Mouse (Mus musculus) ZHBTc4 (cell line): ENCODE data around the gene 5730522E02Rik.

Experiments used
- DNase-seq: peaks from one replicate; pipeline ENCODE4 v3.0.0-alpha.2; 2011; ENCODE audit warnings: low read depth, low spot score

The 5730522E02Rik gene

DNA sequence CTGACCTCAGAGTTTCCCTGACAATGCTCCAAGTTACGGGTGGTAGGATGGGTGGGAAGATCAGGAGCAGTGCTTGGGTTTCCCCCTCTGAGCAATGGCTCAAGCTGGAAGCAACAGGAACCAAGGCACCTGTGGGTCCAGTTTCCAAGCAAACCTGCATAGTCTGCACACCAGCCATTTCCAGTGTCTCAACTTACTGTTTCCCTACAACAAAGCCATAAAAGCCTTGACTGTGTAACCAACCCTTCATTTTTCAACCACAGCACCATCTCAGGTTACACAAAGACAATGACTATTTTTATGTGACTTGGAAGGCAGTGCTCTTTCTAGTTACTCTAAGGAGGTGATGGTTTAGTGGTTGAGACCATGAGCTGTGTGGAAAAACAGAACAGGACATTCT lies 530.7 kb downstream of the 5730522E02Rik start:
- no peak for DNase-seq

DNA sequence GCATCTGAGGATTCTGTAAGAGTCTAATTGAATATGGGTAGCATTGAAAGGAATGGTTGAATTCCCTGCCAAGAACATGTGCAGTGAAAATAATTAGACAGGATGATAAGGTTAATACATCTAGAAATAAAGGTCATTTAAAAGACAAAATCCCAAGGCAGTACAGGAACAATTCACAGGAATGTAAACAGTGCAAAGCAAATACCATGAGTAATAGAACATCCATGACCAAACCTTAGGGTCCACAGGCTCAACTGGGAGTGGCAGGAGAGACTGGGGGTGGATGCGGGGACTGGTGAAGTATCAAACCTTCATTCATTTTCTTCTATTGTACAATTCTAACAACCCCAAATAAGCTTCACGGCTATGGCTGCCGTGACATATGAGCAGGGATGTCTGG lies 536.4 kb downstream of the 5730522E02Rik start:
- no peak for DNase-seq

DNA sequence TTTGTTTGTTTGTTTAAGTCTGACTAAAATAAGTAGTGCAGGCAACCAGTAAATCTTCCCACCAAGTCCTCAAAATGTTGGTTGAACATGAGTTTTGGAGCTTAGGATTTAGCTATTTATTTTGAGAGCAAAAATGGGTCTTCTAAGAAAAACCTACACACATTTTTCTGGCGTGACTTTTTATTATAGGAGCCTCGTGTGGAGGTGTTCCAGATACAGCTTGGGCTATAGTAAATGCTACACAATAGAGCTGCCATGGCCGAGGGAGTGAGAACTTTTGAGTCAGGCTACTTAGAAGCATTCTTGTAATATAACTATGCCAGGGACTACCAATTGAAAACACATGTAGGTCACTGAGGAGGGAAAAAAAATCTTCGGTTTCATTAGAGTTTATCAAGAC lies 540.5 kb downstream of the 5730522E02Rik start:
- DNase-seq, result no peak

DNA sequence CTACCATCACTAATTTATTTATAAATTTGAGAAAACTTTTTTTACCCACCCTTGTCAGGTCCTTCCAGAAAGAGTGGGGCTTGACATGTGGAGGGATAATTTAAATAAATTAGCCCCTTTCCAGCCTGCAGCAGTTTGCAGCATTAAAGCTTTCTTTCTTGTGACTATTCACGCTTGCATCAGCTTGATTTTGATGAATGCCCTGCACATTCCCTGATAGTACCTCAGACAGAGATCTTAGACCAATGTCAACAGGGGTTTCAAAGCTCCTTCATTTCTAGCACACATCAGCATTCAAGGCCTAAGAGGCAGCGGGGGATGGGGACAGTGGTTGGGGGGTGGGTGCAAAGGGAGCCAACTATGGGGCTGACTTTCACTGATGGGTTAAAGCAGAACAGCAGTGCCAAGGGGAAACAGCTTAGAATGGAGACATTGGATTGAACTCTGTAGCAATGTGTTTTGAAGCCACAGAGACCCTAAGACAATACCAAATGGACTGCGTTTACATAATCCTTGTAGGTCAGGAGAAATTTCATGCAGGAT lies 545.9 kb downstream of the 5730522E02Rik start:
- DNase-seq, result no peak

DNA sequence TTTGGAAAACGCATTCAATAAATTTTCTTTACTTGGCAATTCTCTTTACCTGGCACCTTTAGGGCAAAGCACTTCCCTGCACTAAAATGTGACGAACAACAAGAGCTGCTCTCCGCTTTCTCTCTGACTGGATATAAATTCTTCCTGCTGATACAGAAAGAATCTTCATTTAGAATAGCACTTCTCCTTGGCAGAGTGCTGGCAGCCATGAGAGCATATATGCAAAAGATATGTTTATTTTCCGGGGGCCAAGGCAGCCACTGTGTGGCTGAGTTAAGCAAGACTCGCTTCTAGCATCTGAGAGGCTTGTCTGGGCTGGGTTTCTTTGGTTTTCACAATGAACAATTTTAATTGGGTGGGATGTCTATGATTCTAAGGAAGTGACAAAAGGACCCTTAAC lies 564.3 kb downstream of the 5730522E02Rik start:
- no peak for DNase-seq

DNA sequence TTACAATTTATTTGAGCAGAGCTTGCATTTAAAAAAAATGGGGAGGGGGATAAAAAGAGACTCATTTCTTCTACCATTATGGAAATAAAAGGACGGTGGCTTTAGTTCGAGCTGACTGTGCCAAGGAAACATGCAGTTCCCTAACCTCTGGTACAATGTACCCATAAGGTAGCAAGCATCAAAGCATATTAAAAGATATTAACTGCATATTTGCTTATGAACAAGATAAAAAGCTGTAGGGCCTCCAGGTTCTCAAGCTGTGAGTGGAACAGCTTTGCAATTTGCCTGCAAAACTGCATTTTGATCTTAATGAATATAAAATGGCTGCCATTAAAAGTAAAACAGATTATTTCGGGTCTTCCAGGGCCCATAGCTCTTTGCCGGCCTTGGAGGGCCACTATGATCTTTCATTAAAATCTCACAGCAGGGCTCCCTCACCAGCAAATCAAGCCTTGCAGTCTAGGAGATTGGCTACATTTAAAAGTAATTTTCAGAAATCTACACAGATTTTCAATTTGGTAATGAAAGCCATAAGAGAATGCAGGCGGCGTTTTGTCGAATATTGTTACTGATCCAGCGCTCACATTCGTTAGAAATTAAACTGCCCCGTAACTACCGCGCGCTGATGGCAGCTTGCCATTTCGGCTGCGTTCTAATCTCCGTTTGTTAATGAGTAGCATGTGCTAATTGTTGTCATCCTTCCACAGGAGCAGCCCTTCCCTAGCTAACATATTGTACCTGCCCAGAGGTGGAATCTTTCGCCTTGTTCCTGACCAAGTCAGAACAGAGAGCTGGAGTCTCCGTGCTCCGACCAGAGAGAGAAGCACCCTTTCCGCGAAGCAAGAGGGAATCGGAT lies 565.6 kb downstream of the 5730522E02Rik start:
- DNase-seq, result peak; percentile 12

DNA sequence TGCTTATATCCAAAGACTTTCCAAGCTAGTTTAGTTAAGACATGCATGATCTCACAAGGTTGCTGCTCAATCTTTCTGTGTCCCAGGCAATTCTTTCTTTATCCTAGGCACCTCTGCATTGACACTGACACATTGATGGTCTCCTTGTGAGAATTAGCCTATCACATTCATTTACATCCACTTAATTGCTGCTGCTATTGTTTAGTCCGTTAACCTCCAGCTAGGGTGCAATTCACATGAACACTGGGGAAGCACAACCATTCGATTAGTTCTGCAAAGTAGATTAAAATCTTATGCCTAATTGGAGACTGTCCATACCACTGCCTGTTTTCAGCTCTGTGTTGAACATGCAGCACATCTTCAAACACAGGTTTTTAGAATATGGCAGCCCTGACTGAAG lies 603.7 kb downstream of the 5730522E02Rik start:
- DNase-seq, result no peak

DNA sequence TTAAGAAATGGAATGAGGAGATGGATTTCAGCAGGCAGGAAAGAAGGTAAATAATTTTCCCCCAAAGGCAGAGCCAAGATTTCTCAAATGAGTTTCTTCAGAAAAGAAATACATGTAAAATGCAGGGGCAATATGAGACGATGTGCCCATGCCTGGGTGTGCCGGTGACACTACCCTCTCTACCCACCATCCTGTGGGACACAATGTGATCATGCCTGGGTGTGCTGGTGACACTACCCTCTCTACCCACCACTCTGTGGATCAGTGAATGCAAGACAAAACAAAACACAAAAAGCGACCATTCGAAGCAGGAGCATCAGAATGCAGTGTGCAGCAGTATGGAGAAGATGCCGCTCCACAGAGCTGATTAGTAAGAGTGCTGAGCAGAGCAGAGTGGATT lies 610.5 kb downstream of the 5730522E02Rik start:
- DNase-seq, result no peak

DNA sequence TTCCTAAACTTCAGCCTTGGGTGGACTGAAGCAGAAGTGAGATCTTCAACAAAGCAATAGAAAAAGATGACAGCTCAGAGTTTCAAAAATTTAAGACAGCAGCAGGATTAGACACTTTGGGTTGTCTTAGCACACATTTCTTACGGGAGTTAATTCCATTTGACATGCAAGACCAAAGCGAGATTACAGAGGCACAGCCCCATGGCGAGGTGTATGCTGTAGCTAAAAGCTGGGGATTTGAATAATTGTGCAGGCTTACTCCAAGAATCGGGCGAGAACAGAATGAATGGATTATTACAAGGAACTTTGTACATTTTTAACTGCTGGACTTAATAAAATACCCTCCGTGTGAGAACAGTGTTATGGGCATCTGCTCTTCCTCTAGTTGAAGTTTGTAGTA lies 615.3 kb downstream of the 5730522E02Rik start:
- DNase-seq, result no peak

DNA sequence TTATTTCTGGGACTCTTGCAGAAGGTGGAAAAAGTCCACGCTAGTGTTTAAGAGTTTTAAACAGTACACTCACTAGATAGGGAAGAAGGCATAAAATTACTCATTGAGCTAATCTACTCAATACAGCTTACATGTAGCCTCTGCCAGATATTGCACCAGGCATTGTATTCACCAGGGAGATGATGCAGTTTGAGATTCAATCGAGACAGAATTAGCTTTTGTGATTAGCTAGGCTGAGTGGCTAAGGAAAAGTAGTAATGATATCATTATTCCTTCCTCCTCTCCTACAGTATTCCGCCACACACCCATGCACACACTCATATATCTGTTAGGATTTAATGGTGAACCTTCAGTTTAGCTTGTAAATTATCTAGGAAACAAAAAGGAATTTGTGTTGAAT lies 615.8 kb downstream of the 5730522E02Rik start:
- DNase-seq, result no peak

DNA sequence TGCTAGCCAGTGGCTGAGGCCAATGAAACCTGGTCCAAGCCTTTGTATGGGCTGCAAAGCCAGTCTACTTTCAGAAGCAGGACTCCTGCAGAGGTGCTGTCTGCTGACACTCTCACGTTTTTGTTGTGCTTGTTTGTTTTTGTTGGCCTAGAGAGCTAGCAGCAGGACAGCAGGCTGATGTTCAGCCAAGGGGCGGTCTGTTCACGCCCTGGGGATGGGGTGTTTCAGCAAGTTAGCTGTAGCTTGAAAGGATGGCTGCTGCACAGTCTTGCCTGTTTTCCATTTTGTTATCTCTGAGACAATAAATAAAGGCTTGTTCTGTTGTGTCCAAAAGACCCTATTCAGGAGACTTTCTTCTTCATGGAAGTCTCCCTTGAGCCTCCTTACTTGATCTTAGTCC lies 618.3 kb downstream of the 5730522E02Rik start:
- DNase-seq, result peak; percentile 6

DNA sequence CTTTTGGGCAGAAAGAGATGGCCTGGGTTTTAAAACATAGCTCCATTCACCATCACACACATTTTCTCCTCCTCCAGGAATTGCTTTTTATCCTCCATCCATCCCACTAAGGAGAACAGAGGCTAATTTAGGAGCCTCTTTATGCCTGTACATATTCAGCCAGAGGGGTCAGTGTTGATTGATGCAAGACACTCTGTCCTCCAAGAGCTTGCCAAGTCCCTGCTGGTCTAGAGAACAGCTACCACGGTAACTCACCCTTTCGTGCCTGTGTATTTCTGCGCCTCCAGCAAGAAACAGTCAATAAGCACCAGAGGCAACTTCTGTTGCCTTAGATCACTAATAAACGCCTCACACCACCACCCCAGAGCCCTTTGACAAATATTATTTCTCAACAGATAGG lies 620.3 kb downstream of the 5730522E02Rik start:
- DNase-seq, result no peak

DNA sequence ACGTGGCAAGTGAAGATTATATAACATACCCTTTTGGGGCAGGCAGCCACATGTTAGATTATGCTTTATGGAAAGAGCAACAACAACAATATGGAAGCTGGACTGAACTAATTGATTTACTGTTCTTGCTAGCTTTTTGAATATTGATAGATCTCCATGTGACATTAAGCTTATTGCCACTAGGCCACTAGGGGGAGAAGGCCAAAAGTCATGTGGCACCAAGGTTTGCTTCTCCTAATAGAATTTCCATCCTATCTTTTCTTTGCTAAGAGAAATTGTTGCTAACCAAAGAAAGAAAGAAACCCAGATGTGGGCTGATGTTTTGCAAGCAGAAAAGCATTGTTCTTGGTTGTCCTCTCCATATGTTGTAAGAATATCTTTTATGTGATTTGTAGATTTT lies 621.1 kb downstream of the 5730522E02Rik start:
- DNase-seq, result no peak

DNA sequence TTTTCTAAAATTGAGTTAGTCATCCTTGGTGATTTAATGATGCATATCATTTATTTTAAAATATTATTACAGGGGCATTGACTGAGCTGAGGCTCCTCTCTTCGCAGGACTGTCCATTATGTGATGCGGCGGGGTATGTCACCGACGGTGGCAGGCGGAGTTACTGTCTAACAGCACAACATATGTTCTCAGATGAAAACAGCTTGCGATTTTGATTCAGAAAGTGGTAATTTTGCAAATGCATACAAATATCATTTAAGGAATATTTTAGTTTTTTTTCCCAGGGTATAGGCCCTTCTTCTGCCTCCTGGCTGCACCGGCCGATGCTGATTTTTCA lies 636.5 kb downstream of the 5730522E02Rik start:
- no peak for DNase-seq

DNA sequence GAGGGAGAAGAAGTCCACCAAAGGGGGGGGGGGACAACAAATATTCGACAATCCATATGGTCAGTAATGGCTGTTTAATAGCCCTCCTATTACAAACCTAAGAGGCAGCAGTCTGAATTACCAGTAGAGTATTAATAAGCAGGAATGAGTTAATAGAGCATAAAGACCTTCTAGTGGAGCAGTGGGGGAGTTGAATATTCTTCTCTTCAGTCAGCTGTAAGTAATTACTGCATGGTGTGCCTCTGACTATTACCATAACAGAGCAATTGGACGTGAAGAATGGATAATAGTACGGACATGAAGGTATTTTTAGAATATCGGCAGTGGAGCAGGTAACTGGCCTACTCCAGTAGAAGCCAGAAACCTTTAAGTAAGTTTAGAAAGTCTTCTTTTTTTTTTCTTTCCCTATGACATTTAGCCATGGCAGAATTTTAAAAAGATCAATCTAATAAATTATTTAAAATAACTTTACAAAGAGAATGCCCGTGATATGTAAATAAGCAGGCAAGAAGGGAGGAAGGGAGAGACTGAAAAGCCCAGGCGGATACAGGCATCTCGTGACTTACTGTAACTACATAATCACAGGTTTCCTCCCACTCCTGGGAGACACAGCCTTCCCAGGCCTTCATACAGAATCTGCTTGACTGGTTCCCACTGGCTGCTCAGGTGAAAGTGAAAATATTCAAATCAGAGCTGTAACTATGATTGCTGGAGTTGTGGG lies 637.0 kb downstream of the 5730522E02Rik start:
- peak; percentile 3 for DNase-seq

DNA sequence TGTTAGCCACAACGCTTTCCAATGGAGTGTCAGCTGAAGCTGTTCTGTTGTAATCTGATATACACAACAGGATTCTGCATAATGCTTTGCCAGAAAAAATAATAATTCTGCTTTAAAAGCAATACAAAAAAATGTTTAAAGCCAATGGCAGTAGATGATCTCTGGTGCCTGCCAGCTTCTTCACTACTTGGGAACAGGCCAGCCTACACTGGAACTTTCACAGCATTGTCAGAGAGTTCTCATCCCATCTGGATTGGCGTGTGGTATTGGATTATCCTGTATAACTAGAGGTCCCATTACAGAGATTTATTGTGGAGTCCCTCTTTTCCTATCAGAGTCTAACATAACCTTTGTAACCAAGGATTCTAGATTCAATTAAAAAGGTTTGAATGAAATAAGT lies 639.2 kb downstream of the 5730522E02Rik start:
- no peak for DNase-seq
